Mouse (Mus musculus): ENCODE measurements around the gene Shisa8.

Shisa8 gene

GRCm38 (mm10) chr15:82221104-82221860, 8.7 kb upstream of the Shisa8 start:
- DNase-seq, result no peak

DNA sequence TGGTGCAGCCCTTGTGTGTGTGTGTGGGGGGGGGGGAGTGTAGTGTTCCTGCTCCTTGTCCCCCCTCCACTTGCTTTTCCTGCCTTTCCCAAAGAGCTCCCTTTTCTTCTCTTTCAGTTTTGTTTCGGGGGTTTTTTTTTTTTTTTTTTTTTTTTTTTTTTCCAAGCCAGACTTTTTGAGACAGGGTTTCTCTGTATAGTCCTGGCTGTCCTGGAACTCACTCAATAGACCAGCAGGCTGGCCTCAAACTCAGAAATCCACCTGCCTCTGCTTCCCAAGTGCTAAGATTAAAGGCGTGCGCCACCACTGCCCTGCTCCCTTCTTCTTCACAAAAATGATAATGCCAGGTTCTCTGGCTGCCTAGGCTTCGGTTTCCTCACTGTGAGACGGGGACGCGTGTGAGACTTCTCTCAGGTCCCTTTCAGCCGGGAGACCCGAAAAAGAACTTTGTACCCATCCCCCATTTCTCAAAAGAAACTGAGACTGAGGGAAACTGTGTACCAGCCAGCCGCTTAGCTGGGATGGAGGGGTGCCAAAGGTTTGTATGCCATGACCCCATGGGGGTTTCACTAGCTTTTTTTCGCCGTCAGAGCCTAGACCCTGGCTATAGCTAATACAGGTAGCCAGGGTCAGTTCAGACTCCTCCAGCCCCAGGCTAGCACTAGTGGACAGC, 7.5 kb upstream of the Shisa8 start:
- DNase-seq, result no peak

- no peak for DNase-seq
Measured at GRCm38 (mm10) chr15:82218778-82219666, 6.4 kb upstream of the Shisa8 start.

DNA sequence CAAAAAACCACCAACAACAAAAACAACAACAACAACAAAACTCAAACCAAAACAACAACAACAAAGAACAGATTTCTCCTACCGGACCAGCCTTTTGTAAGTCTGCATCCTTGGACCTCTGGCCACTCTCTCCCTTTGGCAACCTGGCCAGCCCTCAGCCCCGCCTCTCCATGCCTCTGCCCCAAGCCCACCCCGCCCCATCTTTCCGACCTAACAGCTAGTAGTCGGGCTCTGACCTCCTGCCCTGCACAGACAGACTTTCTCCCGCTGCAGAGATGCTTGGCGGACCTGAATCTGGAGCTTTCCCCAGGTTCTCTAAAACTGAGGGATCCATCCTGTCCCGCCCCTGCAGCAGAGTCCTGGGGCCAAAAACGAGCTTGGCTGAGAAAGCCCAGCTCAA, 5.4 kb upstream of the Shisa8 start:
- DNase-seq, result no peak

DNA sequence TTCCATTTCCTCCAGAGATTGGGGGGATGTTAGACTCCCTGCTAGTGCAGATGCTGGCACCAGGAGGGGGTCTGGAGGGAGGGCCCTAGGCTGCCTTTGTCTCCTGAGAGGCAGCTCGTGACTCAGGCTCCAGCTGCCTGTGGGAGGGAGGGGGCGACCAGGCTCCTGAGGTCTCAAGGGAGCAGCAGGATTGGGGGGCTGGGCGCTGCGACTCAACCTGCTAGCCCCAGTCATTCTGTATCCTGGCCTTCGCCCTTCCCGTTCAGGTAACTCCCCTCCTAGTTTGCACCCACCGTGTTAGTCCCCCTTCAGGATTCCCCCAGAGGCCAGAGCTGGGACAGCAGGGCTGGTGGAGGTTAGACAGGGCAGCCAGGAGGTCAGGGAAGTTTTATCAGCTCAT, 4.4 kb upstream of the Shisa8 start:
- no peak for DNase-seq

- DNase-seq, result no peak
Measured at GRCm38 (mm10) chr15:82216142-82216827, 3.7 kb upstream of the Shisa8 start.

DNA sequence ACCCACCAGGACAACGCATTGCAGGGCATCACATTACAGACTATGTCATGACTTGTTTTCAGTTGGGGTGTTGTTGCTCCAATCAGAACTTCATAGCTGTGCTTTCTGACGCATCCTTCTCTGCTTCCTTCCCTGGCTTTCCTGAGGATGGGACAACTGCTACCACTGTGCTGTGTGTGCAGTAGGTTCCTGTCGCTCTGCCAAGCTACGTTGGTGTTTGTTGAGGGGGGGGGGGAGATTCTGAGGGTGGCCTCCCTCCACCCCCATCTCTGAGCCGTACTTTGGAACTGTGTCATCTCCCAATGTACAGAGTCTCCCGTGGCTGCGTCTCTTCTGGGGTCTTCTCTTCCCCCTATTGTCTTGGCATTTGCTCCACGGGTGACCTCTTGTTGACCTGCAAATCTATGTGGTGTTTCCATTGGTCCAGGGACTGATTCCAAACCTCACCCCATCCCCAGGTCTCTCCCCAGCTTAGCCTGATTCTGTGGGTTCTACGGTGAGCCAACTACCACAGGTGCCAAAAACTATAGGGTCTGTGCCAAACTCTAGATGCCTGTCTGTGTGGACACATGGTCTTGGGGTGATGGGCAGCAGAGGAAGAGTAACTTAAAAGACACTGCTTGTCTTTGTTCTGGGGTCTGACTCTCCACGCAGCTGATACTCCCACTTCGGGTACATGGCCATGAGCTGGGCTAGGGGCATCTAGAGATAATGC, 2.9 kb upstream of the Shisa8 start:
- DNase-seq, result no peak

GRCm38 (mm10) chr15:82213222-82213621, 607 bp upstream of the Shisa8 start:
- DNase-seq, result no peak

GRCm38 (mm10) chr15:82211911-82212751, 484 bp downstream of the Shisa8 start:
- no peak for DNase-seq

DNA sequence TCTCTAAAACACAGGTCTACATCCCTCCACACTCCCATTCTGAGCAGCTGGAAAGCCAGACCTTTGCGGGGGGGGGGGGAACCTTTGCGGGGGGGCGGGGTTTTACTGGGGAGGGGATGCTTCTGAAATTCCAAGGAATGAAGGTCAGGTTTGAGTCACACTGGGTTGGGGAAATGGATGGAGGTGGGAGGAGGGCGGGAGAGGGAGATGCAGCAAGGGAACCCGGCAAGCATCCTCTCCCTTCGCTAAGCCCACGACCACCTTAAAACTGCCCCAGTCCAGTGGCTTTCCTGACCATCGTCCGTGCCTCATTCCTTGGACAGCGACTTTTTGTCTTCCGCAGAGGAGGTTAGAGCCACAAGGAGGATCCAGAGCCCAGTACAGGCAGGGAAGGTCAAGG, 1.3 kb downstream of the Shisa8 start:
- DNase-seq, result no peak

- no peak for DNase-seq
Measured at GRCm38 (mm10) chr15:82210801-82211200, 1.8 kb downstream of the Shisa8 start.

GRCm38 (mm10) chr15:82209295-82210050, 3.1 kb downstream of the Shisa8 start:
- DNase-seq, result no peak

DNA sequence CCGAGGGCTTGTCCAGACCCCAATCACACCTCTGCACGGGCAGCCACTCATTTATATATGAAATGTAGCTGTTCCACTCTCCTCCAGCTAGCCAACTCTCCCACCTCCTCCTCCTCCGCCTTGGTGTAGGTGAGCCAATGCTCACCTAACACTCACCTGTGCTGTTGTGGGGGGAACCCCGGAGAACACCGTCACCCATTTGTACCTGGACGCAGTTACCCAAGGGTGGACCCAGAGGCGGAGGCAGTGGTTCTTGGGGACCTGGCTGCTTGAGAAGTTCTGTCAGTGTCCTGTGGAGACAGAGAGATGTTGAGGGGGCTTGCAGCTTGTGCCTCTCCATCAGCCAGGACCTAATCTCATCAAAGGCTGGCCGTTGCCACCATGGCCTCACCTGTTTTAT, 4.3 kb downstream of the Shisa8 start:
- DNase-seq, result no peak

- DNase-seq, result no peak
Measured at GRCm38 (mm10) chr15:82207504-82208219, 5.0 kb downstream of the Shisa8 start.

- DNase-seq, result no peak
Measured at GRCm38 (mm10) chr15:82207105-82207459, 5.5 kb downstream of the Shisa8 start.

GRCm38 (mm10) chr15:82206365-82207104, 6.1 kb downstream of the Shisa8 start:
- DNase-seq, result peak; percentile 69

GRCm38 (mm10) chr15:82204680-82205371, 7.8 kb downstream of the Shisa8 start:
- no peak for DNase-seq

DNA sequence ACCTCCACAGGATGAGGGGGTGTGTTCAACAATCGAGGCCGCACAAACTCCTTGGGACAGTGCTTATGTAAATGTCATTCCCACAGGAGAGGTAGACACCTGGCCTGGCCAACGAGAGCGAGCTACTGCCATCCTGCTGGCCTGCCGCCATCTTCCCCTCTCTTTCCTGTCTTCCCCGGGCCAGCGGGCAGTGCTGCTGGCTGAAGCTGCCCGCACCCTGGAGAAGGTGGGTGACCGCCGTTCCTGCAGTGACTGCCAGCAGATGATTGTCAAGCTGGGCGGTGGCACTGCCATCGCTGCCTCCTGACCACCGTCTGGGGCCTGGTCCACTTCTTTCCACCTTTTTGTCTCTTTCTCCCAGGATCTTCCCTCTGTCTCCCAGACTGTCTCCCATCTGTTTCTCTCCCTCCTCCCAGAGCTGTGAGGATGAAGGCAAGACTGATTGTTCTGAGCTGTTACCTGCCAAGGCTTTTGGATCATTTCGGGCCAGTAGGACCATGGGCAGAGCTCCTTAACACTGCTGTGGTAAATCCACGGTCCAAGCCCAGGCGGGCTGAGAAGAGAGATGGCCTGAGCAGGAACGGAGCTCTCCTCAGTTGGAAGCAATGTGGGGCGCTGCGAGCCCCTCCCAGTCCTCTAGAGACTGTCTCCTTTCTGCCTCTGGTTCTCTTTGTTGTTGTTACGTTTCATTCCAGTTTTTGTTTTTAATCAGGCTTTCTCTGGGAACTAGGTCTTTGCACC, 8.8 kb downstream of the Shisa8 start:
- DNase-seq, result no peak
